Mouse (Mus musculus): ENCODE results near the gene Plpp2. TPM values are rescaled to one million over a fixed set of nuclear protein-coding genes. Genes with fewer than 3 reads are reported as not detected.

Plpp2 gene
- 46.8 and 52.3 TPM in 2 replicates for polyA plus RNA-seq (2012; rRNA removed)

DNA sequence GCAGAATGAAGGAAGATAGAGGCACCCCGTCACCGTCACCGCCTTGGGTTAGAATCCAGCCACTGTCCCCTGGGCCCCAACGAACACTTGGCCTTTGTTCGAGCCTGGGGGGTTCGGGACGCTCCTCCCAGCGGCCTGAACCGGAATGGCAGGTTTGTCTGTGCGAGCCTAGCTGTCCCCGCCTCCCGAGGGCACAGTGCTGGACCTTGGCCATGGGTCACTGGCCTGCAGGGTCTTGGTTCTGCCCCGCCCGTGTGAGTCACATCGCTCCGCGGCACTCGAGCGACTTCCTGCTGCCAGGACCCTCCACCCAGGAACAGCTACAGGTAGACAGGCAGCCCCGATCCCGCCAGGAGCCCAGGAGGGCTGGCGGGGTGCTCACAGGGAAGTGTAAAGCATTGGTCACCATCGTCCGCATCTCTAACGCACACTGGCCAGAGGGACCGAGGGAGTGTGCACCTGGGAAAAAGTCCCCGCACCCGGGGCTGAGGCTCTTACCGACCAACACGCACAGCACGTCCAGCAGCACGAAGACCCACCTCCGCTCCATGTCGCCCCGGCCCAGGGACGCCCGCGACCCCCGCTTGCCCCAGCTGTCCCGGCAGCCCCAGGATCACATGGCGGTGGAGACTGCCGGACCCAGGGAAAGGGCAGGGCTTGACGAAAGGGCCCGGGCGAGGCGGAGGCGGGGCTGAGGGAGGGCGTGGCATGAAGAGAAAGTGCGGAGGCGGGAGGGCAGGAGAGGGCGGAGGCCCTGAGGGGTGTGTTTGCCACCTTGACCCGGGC lies at the start of gene Plpp2:
Plpp2 (minus strand) TSS at position 671 of the 786 bp plus-strand sequence.

DNA sequence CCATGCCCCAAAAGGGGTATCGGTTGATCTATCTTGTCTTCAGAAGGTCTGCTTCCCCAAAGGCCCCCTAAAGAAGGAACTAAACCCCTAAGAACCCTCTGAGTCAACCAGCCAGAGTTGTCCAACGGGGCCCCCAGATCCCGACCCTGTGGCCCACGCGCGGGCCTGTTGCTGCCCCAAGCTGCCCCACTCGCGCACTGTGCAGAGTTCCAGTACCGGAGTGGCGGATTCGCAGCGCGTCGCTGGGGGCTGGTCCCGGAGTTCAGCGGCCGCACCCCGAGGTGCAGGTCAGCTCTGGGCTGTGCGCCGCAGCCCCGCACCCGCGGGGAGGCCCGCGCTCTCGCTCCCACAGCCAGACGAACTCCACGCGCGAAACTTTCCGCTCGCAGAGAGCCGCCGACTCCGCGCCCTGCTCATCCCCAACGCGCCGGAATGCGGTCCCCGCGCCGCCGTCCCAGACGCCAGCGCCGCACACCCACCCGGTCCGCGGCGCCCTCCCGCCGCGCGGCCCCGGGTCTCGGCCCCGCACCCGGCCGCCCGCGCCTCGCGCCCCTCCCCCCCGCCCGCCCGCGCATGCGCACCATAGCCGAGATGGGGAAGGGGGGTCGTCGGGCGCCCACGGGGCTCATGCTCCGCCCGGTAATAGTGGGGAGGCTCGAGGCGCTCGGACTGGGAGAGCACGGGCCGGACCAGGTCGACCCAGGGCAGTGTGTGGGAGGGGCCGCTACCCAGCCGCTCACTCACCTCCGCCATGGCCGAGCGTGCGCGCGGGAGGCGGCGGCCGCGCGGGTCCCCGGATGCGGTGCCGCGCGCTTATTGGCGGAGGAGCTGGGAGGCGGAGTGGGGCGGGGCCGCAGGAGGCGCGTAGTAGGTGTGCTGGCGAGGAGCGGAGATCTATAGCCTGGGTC lies 21.0 kb upstream of the Plpp2 start, which contains the start of gene Mier2:
Mier2 (minus strand) TSS at position 870 of the 908 bp plus-strand sequence.

Other genes starting within 250 kb of the Plpp2 start
- not detected in 2 replicates for gene Vmn2r82, start 177.3 kb downstream of the Plpp2 start, polyA plus RNA-seq (2012; rRNA removed)
- not detected in 2 replicates for gene Vmn2r83, start 65.1 kb downstream of the Plpp2 start, polyA plus RNA-seq (2012; rRNA removed)
- gene Mier2, start 21.4 kb upstream of the Plpp2 start, polyA plus RNA-seq (2012; rRNA removed): 205 and 206 TPM in 2 replicates
- gene Theg, start 53.5 kb upstream of the Plpp2 start, polyA plus RNA-seq (2012; rRNA removed): not detected in 2 replicates
- gene C2cd4c, start 80.2 kb upstream of the Plpp2 start, polyA plus RNA-seq (2012; rRNA removed): 1.0 and 1.1 TPM in 2 replicates
- gene Shc2, start 104.1 kb upstream of the Plpp2 start, polyA plus RNA-seq (2012; rRNA removed): 23.4 and 27.1 TPM in 2 replicates
- gene Odf3l2, start 111.9 kb upstream of the Plpp2 start, polyA plus RNA-seq (2012; rRNA removed): not detected in 2 replicates
- 0.37 and 0.41 TPM in 2 replicates for gene Madcam1, start 130.8 kb upstream of the Plpp2 start, polyA plus RNA-seq (2012; rRNA removed)
- 157 and 195 TPM in 2 replicates for gene Tpgs1, start 135.6 kb upstream of the Plpp2 start, polyA plus RNA-seq (2012; rRNA removed)
- gene Cdc34, start 148.4 kb upstream of the Plpp2 start, polyA plus RNA-seq (2012; rRNA removed): 105 and 140 TPM in 2 replicates
- 0.38 and 0.59 TPM in 2 replicates for gene Gzmm, start 155.2 kb upstream of the Plpp2 start, polyA plus RNA-seq (2012; rRNA removed)
- 812 and 1,288 TPM in 2 replicates for gene Bsg, start 170.7 kb upstream of the Plpp2 start, polyA plus RNA-seq (2012; rRNA removed)
- gene Hcn2, start 182.8 kb upstream of the Plpp2 start, polyA plus RNA-seq (2012; rRNA removed): 15.6 and 16.5 TPM in 2 replicates
- gene Polrmt, start 212.8 kb upstream of the Plpp2 start, polyA plus RNA-seq (2012; rRNA removed): 87.5 and 91.0 TPM in 2 replicates
- gene Fgf22, start 221.3 kb upstream of the Plpp2 start, polyA plus RNA-seq (2012; rRNA removed): 0.14 TPM in 1 of 2 replicates, not detected in the other
- gene Rnf126, start 233.2 kb upstream of the Plpp2 start, polyA plus RNA-seq (2012; rRNA removed): 308 and 375 TPM in 2 replicates
- gene Fstl3, start 243.5 kb upstream of the Plpp2 start, polyA plus RNA-seq (2012; rRNA removed): 44.1 and 45.1 TPM in 2 replicates

All from ovary, adult 2 months (tissue).